Mouse (Mus musculus) bone marrow macrophage, adult 2 months (primary cell): ENCODE data around the gene Fam160b1.

Experiments
- CTCF ChIP-seq: IDR thresholded peaks from 2 replicates; pipeline ENCODE4 v1.5.1; 2012; ENCODE audit warnings: low read depth, mild to moderate bottlenecking, low read length, moderate library complexity
- POLR2A ChIP-seq: IDR thresholded peaks from 2 replicates; pipeline ENCODE4 v1.6.1; 2012; ENCODE audit warnings: mild to moderate bottlenecking, low read depth, low read length, borderline replicate concordance

DNA sequence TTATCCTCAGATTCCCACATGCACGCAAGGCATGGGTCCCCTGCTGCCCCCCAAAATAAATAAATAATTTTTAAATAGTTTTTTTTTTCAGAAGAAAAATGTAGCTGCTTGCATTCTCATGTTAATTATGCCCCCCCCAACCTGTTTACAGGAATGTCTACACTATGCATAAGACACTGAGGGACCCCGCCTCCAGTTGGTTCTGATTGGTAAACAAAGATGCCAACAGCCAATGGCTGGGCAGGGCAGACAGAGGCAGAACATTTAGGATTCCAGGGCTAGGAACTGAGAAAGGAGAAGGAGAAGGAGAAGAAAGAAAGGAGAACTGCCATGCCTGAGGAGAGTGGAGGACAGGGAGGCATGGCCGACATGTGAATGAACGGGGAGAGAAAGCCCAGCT, 27.1 kb upstream of the Fam160b1 start:
- TF ChIP-seq CTCF = no peak
- TF ChIP-seq POLR2A = no peak
